Mouse (Mus musculus): Measurements from ENCODE around the gene Galnt18.

Galnt18 gene

GRCm38 (mm10) chr7:111779504-111780242, at the start of gene Galnt18:
Gene Galnt18 (minus strand): TSS chr7:111779977.
- no peak for DNase-seq (ENCODE audit: low spot score)

GRCm38 (mm10) chr7:111827337-111827736, 47.6 kb upstream of the Galnt18 start:
- no peak for DNase-seq (ENCODE audit: low spot score)

GRCm38 (mm10) chr7:111813093-111813492, 33.3 kb upstream of the Galnt18 start:
- DNase-seq (ENCODE audit: low spot score), result no peak

GRCm38 (mm10) chr7:111811036-111811435, 31.3 kb upstream of the Galnt18 start:
- no peak for DNase-seq (ENCODE audit: low spot score)

- DNase-seq (ENCODE audit: low spot score), result no peak
Measured at GRCm38 (mm10) chr7:111809796-111810195, 30.0 kb upstream of the Galnt18 start.

- no peak for DNase-seq (ENCODE audit: low spot score)
Measured at GRCm38 (mm10) chr7:111806083-111806482, 26.3 kb upstream of the Galnt18 start.

- DNase-seq (ENCODE audit: low spot score), result no peak
Measured at GRCm38 (mm10) chr7:111804646-111805045, 24.9 kb upstream of the Galnt18 start.

- DNase-seq (ENCODE audit: low spot score), result no peak
Measured at GRCm38 (mm10) chr7:111800785-111801184, 21.0 kb upstream of the Galnt18 start.

- no peak for DNase-seq (ENCODE audit: low spot score)
Measured at GRCm38 (mm10) chr7:111800120-111800519, 20.3 kb upstream of the Galnt18 start.

- no peak for DNase-seq (ENCODE audit: low spot score)
Measured at GRCm38 (mm10) chr7:111799021-111799420, 19.2 kb upstream of the Galnt18 start.

- no peak for DNase-seq (ENCODE audit: low spot score)
Measured at GRCm38 (mm10) chr7:111797337-111798010, 17.7 kb upstream of the Galnt18 start.

- DNase-seq (ENCODE audit: low spot score), result no peak
Measured at GRCm38 (mm10) chr7:111795059-111795458, 15.3 kb upstream of the Galnt18 start.

- DNase-seq (ENCODE audit: low spot score), result no peak
Measured at GRCm38 (mm10) chr7:111792154-111792553, 12.4 kb upstream of the Galnt18 start.

GRCm38 (mm10) chr7:111791347-111791746, 11.6 kb upstream of the Galnt18 start:
- DNase-seq (ENCODE audit: low spot score), result no peak

- DNase-seq (ENCODE audit: low spot score), result no peak
Measured at GRCm38 (mm10) chr7:111787921-111788320, 8.1 kb upstream of the Galnt18 start.

GRCm38 (mm10) chr7:111785478-111785877, 5.7 kb upstream of the Galnt18 start:
- DNase-seq (ENCODE audit: low spot score), result no peak

- peak; percentile 14 for DNase-seq (ENCODE audit: low spot score)
Measured at GRCm38 (mm10) chr7:111782126-111782525, 2.3 kb upstream of the Galnt18 start.

- no peak for DNase-seq (ENCODE audit: low spot score)
Measured at GRCm38 (mm10) chr7:111781316-111781715, 1.5 kb upstream of the Galnt18 start.

- no peak for DNase-seq (ENCODE audit: low spot score)
Measured at GRCm38 (mm10) chr7:111778789-111779503, 831 bp downstream of the Galnt18 start.

GRCm38 (mm10) chr7:111778212-111778611, 1.6 kb downstream of the Galnt18 start:
- no peak for DNase-seq (ENCODE audit: low spot score)

GRCm38 (mm10) chr7:111777186-111777585, 2.6 kb downstream of the Galnt18 start:
- no peak for DNase-seq (ENCODE audit: low spot score)

- DNase-seq (ENCODE audit: low spot score), result no peak
Measured at GRCm38 (mm10) chr7:111776160-111776559, 3.6 kb downstream of the Galnt18 start.

GRCm38 (mm10) chr7:111772398-111772797, 7.4 kb downstream of the Galnt18 start:
- DNase-seq (ENCODE audit: low spot score), result no peak
